Mouse (Mus musculus) kidney, adult 9 months (tissue): Measurements from ENCODE around the gene Syce1.

ENCODE experiments used
- DNase-seq: peaks from one replicate; pipeline ENCODE4 v3.0.0; 2022

Gene Syce1

GRCm38 (mm10) chr7:140765391-140765790 lies 22.3 kb downstream of the Syce1 start:
- DNase-seq = peak; percentile 66

- peak; percentile 95 for DNase-seq
Measured at GRCm38 (mm10) chr7:140763447-140764020, 24.1 kb downstream of the Syce1 start, which contains the start of gene Cyp2e1. Gene Cyp2e1 (plus strand): TSS chr7:140763739.

- DNase-seq = peak; percentile 65
Measured at GRCm38 (mm10) chr7:140760647-140761046, 27.0 kb downstream of the Syce1 start.

GRCm38 (mm10) chr7:140756151-140756854 lies 31.3 kb downstream of the Syce1 start:
- DNase-seq = no peak

- DNase-seq = no peak
Measured at GRCm38 (mm10) chr7:140754556-140754955, 33.1 kb downstream of the Syce1 start.

GRCm38 (mm10) chr7:140748827-140749160 lies 38.9 kb downstream of the Syce1 start:
- DNase-seq = no peak

- DNase-seq = peak; percentile 50
Measured at GRCm38 (mm10) chr7:140748116-140748826, 39.4 kb downstream of the Syce1 start.

GRCm38 (mm10) chr7:140747402-140747801 lies 40.2 kb downstream of the Syce1 start:
- no peak for DNase-seq

GRCm38 (mm10) chr7:140733162-140733561 lies 54.5 kb downstream of the Syce1 start:
- DNase-seq = no peak
